Comparison of ENCODE assay signal across 27 mouse cellular contexts in genomic region chr11:75325969-75326311, GRCm38 (mm10). TPM values are rescaled to one million over a fixed set of nuclear protein-coding genes. Genes with fewer than 3 reads are reported as not detected.
DNase-seq lines count a peak whose midpoint lies in the region; ATAC-seq and TF ChIP-seq lines count a peak whose summit lies in the region.
"Had no signal": no experiment of that assay in that cellular context is flagged by ENCODE, and none has a peak within 500 bp of the region (broad histone marks: within the 10 kb centered on the region; RNA-seq: fewer than 3 reads in every experiment).

No protein-coding gene starts in this region.

- TF ChIP-seq CTCF in stomach, postnatal 0 days (IDR thresholded peaks at IDR 0.05; ENCODE audit: low read depth) = no peak

- no peak for DNase-seq in kidney, postnatal 25 days
- DNase-seq in lung, postnatal 4 days = no peak
- no peak for DNase-seq in liver, embryonic 13.5 days
- DNase-seq in stomach, postnatal 0 days (ENCODE audit: low spot score) = no peak
- no peak for DNase-seq in thymus, postnatal 4 days
- DNase-seq: adrenal gland, adult 8-10 months; B cell, adult 2 months; cerebellum, adult 11-12 months; cerebellum, postnatal 10 days; forebrain, postnatal 0 days; gastrocnemius, postnatal 25 days; heart, adult 2 months; kidney, adult 18-20 months; kidney, postnatal 10 days; layer of hippocampus, postnatal 36 days; lung, adult 18-20 months; retina, postnatal 1 day; right cerebral cortex, postnatal 25 days; spleen, adult 18-20 months; thymus, postnatal 14 days had no signal

- ATAC-seq in kidney, embryonic 14.5 days (ENCODE audit: low FRiP score, low TSS enrichment) = no peak
- peak; percentile 64; the same call in 1 of the 2 replicates for ATAC-seq in lung, embryonic 15.5 days (ENCODE audit: borderline replicate concordance, extremely low read depth, low FRiP score, low TSS enrichment)
- no peak for ATAC-seq in liver, embryonic 13.5 days (ENCODE audit: low read depth)
- ATAC-seq in stomach, postnatal 0 days (ENCODE audit: low FRiP score, low TSS enrichment) = no peak
- ATAC-seq: forebrain, postnatal 0 days; midbrain, embryonic 13.5 days had no signal

- no peak overlapping the region for H3K4me2 ChIP-seq in kidney, embryonic 14.5 days (replicated peaks; ENCODE audit: low read depth, low read length)
- no peak overlapping the region for H3K4me2 ChIP-seq in lung, embryonic 15.5 days
- no peak overlapping the region for H3K4me2 ChIP-seq in liver, embryonic 13.5 days
- H3K4me2 ChIP-seq in stomach, postnatal 0 days (replicated peaks; ENCODE audit: low read depth) = no peak overlapping the region
- H3K4me2 ChIP-seq: hindbrain, embryonic 15.5 days; limb, embryonic 13.5 days; midbrain, embryonic 13.5 days; neural tube, embryonic 13.5 days had no signal

- H3K9me3 ChIP-seq in kidney, embryonic 14.5 days (ENCODE audit: control insufficient read depth, low read length) = no peaks in the 10 kb centered on the region
- H3K9me3 ChIP-seq in lung, embryonic 15.5 days = no peaks in the 10 kb centered on the region
- no peaks in the 10 kb centered on the region for H3K9me3 ChIP-seq in liver, embryonic 13.5 days (replicated peaks)
- H3K9me3 ChIP-seq in stomach, postnatal 0 days (ENCODE audit: control insufficient read depth, low read length) = no peaks in the 10 kb centered on the region
- H3K9me3 ChIP-seq: hindbrain, embryonic 15.5 days; limb, embryonic 13.5 days; megakaryocyte, embryonic 14.5 days; midbrain, embryonic 13.5 days; neural tube, embryonic 13.5 days had no signal

- 0 out of 2 replicates have a peak overlapping the region, but pooled peaks have one; percentile 18 for H3K9ac ChIP-seq in kidney, embryonic 14.5 days (ENCODE audit: low read depth, low read length)
- no peak overlapping the region for H3K9ac ChIP-seq in lung, embryonic 15.5 days
- H3K9ac ChIP-seq in liver, embryonic 13.5 days = no peak overlapping the region
- H3K9ac ChIP-seq in stomach, postnatal 0 days (ENCODE audit: low read length) = no peak overlapping the region
- H3K9ac ChIP-seq: forebrain, postnatal 0 days; hindbrain, embryonic 15.5 days; midbrain, embryonic 13.5 days; neural tube, embryonic 13.5 days had no signal

- 57% methylated on average over 7 of the region's 7 CpGs for WGBS in kidney, embryonic 14.5 days
- 38% methylated on average over 7 of the region's 7 CpGs for WGBS in lung, embryonic 15.5 days
- WGBS in liver, embryonic 13.5 days (ENCODE audit: insufficient replicate concordance) = 42% methylated on average over 7 of the region's 7 CpGs
- WGBS in stomach, postnatal 0 days = 33% methylated on average over 7 of the region's 7 CpGs

- TF ChIP-seq EP300 in stomach, postnatal 0 days (optimal IDR thresholded peaks at IDR 0.05) = no peak

- peaks cover 12% of the 10 kb centered on the region; the same call in 1 of the 2 replicates for H3K4me1 ChIP-seq in kidney, embryonic 14.5 days (ENCODE audit: control insufficient read depth, insufficient read depth, low read length)
- H3K4me1 ChIP-seq in lung, embryonic 15.5 days = peaks cover 28% of the 10 kb centered on the region
- H3K4me1 ChIP-seq in liver, embryonic 13.5 days (replicated peaks) = peaks cover 47% of the 10 kb centered on the region
- H3K4me1 ChIP-seq in stomach, postnatal 0 days (replicated peaks; ENCODE audit: control insufficient read depth, insufficient read depth) = peaks cover 6% of the 10 kb centered on the region; the same call in 1 of the 2 replicates
- H3K4me1 ChIP-seq: midbrain, embryonic 13.5 days had no signal

- no peak overlapping the region for H3K4me3 ChIP-seq in kidney, embryonic 14.5 days (ENCODE audit: low read length)
- H3K4me3 ChIP-seq in lung, embryonic 15.5 days = no peak overlapping the region
- no peak overlapping the region for H3K4me3 ChIP-seq in liver, embryonic 13.5 days (replicated peaks)
- H3K4me3 ChIP-seq in stomach, postnatal 0 days (ENCODE audit: low read depth, low read length) = no peak overlapping the region
- H3K4me3 ChIP-seq: heart, adult 2 months; hindbrain, embryonic 15.5 days; limb, embryonic 13.5 days; megakaryocyte, embryonic 14.5 days; midbrain, embryonic 13.5 days; neural tube, embryonic 13.5 days had no signal

- H3K36me3 ChIP-seq in kidney, embryonic 14.5 days (ENCODE audit: control insufficient read depth, insufficient read depth, low read length) = peaks cover 15% of the 10 kb centered on the region; the same call in 1 of the 2 replicates
- H3K36me3 ChIP-seq in lung, embryonic 15.5 days = peaks cover 16% of the 10 kb centered on the region; the same call in 1 of the 2 replicates
- H3K36me3 ChIP-seq in liver, embryonic 13.5 days = peaks cover 65% of the 10 kb centered on the region
- H3K36me3 ChIP-seq in stomach, postnatal 0 days (ENCODE audit: control insufficient read depth, insufficient read depth, low read length) = no peaks in the 10 kb centered on the region

- no peak overlapping the region for H3K27ac ChIP-seq in kidney, embryonic 14.5 days (ENCODE audit: low read depth, low read length)
- peak overlapping the region; percentile 68; the same call in 1 of the 2 replicates for H3K27ac ChIP-seq in lung, embryonic 15.5 days
- H3K27ac ChIP-seq in liver, embryonic 13.5 days = 0 out of 2 replicates have a peak overlapping the region, but pooled peaks have one; percentile 9
- H3K27ac ChIP-seq in stomach, postnatal 0 days (replicated peaks) = 0 out of 2 replicates have a peak overlapping the region, but pooled peaks have one; percentile 13
- H3K27ac ChIP-seq: heart, adult 2 months; hindbrain, embryonic 15.5 days; limb, embryonic 13.5 days; midbrain, embryonic 13.5 days had no signal

- no peaks in the 10 kb centered on the region for H3K27me3 ChIP-seq in kidney, embryonic 14.5 days (ENCODE audit: control insufficient read depth, insufficient read depth, low read length)
- no peaks in the 10 kb centered on the region for H3K27me3 ChIP-seq in lung, embryonic 15.5 days
- H3K27me3 ChIP-seq in liver, embryonic 13.5 days = no peaks in the 10 kb centered on the region
- H3K27me3 ChIP-seq in stomach, postnatal 0 days (ENCODE audit: control insufficient read depth, insufficient read depth, low read length) = no peaks in the 10 kb centered on the region
- H3K27me3 ChIP-seq: hindbrain, embryonic 15.5 days; limb, embryonic 13.5 days; megakaryocyte, embryonic 14.5 days; midbrain, embryonic 13.5 days; neural tube, embryonic 13.5 days had no signal

RNA-seq across cellular contexts. Expression of gene Rpa1, which starts 22.2 kb away (rescaled TPM):
- polyA plus RNA-seq in kidney, embryonic 14.5 days (2014; fragmentation: Nextera tagmentation; extraction: Ambion mirVana) = 111 and 119 TPM in 2 replicates
- 169 and 176 TPM in 2 replicates for polyA plus RNA-seq in lung, embryonic 15.5 days (2015; fragmentation: Nextera tagmentation; extraction: Ambion mirVana)
- polyA plus RNA-seq in liver, embryonic 13.5 days (2015; fragmentation: Nextera tagmentation; extraction: Ambion mirVana) = 113 and 137 TPM in 2 replicates
- 46.0 and 48.0 TPM in 2 replicates for polyA plus RNA-seq in stomach, postnatal 0 days (2015; fragmentation: Nextera tagmentation; extraction: Ambion mirVana)

RNA-seq across cellular contexts. Expression of gene Smyd4, which starts 22.3 kb away (rescaled TPM):
- 10.4 and 17.8 TPM in 2 replicates for polyA plus RNA-seq in kidney, embryonic 14.5 days (2014; fragmentation: Nextera tagmentation; extraction: Ambion mirVana)
- polyA plus RNA-seq in lung, embryonic 15.5 days (2015; fragmentation: Nextera tagmentation; extraction: Ambion mirVana) = 14.4 and 14.6 TPM in 2 replicates
- 5.1 and 6.6 TPM in 2 replicates for polyA plus RNA-seq in liver, embryonic 13.5 days (2015; fragmentation: Nextera tagmentation; extraction: Ambion mirVana)
- 5.0 and 6.3 TPM in 2 replicates for polyA plus RNA-seq in stomach, postnatal 0 days (2015; fragmentation: Nextera tagmentation; extraction: Ambion mirVana)
